Comparison of ENCODE assay signal across 20 mouse cellular contexts in the genomic region with DNA sequence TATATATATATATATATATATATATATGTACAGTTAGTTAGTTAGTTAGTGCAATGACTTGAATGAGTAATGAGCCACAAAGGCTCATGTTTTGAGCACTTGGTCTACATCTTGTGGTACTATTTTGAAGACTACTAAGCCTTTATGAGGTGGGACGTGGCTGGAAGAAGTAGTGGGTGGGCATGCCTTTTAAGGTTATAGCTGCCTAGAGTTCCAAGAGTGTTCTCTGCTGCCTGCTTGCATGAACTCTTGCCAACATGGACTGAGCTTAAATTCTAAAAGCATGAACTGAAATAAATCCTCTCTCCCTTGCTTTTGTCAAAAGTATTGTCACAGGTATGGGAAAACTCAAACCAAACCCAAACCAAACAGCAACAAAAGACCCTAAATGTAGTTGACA.
"Had no signal": no experiment of that assay in that cellular context is flagged by ENCODE, and none has a peak within 500 bp of the region (broad histone marks: within the 10 kb centered on the region; RNA-seq: fewer than 3 reads in every experiment).

No protein-coding gene starts in this region.

- ATAC-seq: forebrain, embryonic 13.5 days; forebrain, embryonic 14.5 days; forebrain, embryonic 15.5 days; forebrain, embryonic 16.5 days; forebrain, postnatal 0 days had no signal

- DNase-seq: cerebellum, adult 8-10 months; cerebellum, adult 9-10 months; cerebellum, adult 9-11 months; cerebellum, postnatal 10 days; cerebellum, postnatal 25 days; cerebellum, postnatal 36 days; embryo, embryonic 11 days; forebrain, postnatal 0 days; gastrocnemius, adult 2 months; gastrocnemius, postnatal 10 days; gastrocnemius, postnatal 14 days; gastrocnemius, postnatal 25 days; gastrocnemius, postnatal 36 days; heart, adult 11 months; heart, adult 18-20 months; heart, adult 2 months had no signal
